Mouse (Mus musculus) subcutaneous adipose tissue, adult 2 months (tissue): Measurements from ENCODE around the gene Sema7a. TPM values are rescaled to one million over a fixed set of nuclear protein-coding genes. Genes with fewer than 3 reads are reported as not detected.

ENCODE experiments used
- polyA plus RNA-seq: library from polyadenylated mRNA; depleted of rRNA; stranded (reverse); fragments of >200 nt; gene quantifications from 2 replicates; pipeline ENCODE4 v1.2.3, GENCODE M21; 2012; ENCODE audit warnings: low replicate concordance; rRNA removed

Sema7a gene
- polyA plus RNA-seq: 31.7 and 49.2 TPM in 2 replicates

DNA sequence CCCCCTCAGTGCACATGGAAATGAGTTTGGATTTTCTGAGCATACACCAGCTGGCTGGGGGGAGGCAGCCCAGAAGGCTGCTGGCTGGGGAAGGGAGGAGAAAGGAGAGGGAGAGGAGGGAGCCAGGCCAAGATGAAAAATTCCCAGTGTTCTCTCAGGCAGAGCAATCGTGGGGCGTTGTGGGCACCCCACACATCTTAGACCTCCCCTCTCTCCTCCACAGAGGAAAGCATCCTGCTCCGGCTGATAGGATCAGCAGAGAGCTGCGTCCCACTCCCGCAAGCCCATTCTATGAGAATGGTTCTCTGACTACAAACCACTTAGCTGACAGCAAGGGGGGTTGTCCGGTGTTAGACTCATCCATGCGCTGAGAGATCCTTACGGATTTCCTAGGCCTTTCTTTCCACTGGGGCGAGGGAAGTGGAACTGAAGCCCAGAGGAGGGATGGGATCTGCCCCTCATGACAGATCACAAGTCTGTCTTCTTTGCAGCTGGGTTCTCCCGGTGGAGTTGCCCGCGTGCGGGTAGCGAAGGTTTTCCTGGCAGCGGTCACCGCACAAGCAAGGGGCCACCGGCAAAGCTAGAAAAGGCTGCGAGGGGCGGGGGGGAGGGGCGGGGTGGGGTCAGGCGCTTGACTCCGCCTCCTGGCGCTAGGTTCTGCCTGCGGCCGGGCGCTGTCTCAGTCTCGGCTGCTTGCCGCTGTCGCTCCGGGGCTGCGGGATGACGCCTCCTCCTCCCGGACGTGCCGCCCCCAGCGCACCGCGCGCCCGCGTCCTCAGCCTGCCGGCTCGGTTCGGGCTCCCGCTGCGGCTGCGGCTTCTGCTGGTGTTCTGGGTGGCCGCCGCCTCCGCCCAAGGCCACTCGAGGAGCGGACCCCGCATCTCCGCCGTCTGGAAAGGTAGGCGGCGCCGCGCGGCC lies at the start of gene Sema7a:
Gene Sema7a (plus strand): TSS at position 682 of the 918 bp plus-strand sequence.

DNA sequence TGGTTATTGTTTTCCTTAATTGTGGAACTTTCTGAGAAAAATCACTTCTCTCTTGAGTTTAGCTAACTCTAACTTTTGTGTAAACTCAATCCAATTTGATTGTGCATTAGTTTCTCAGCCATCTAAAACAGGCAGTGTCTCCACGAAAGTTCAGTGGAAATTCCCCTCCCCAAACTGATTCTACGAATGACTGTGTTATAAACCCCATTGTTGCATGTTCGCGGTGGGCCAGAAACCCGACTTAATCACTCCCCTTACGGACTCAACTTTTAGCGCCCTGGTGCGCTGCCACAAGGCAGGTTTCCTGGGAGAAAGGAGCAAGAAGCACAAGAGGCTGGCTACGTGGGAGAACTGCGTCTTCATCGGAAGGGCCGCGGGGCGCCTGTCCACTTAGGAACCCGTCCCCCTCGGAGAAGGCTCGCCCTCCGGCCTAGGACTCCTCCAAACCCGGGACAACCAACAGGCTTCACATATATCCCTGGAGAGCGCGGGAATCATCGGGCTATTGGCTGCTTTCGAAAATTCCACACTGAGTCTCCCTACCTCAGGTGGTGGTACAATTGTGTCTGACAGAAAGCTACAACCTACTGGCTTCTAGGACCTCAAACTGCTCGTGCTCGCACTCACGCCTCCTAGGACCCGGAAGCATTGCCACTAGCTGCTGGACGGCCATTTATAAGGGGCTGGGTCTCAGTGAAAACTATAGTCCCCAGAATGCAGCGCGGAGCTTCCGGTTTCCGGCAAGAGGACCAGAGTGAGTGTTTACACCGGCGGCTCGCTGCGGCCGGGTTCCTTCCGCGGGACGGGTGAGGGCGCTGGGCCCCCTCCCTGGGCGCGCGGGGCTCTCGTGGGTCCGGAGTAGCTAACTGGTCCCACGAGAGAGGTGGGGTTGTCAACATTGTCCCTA lies 29.4 kb upstream of the Sema7a start, which contains the start of gene Ubl7:
Gene Ubl7 (plus strand): TSS at position 726 of the 907 bp plus-strand sequence.

DNA sequence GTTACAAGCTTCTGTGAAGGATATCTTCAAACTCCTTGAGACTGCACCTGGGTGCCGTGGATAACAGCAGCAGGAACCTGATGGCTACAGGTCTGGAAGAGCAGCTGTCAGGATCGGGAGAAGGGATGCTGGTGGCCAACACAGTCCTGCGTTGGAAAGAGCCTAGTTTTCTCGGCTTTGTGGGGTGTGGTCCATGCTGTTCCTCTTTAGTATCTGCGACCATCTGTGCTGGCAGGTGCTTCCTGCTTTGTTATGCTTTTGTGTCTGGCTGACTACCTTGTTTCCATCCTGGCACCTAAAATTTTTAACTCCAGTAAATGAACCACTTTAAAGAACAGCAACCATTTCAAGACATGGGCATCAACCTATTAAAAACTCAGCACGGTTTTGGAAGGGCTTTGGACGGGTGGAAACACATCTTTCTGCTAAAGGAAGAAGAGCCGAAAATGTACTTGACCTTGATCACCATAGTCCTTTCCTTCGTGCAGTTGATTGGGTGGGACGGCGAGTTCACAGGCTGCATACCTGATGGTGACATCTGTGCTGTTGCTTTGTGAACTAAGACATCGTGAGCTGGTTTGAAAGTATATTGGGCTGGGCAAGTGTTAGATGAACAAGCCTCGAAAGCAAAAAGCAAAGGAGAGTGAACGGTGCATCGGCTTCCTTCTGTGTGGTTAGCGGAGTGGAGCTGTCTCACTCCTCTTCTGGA lies 66.0 kb downstream of the Sema7a start, which contains the start of gene Cyp11a1:
Gene Cyp11a1 (plus strand): TSS at position 659 of the 709 bp plus-strand sequence.

Other genes starting within 250 kb of the Sema7a start
- 10.7 and 15.8 TPM in 2 replicates for gene Edc3, start 231.6 kb upstream of the Sema7a start, polyA plus RNA-seq
- 92.5 and 124 TPM in 2 replicates for gene Clk3, start 174.3 kb upstream of the Sema7a start, polyA plus RNA-seq
- 5.8 and 8.3 TPM in 2 replicates for gene Arid3b, start 103.3 kb upstream of the Sema7a start, polyA plus RNA-seq
- gene Ubl7, start 29.1 kb upstream of the Sema7a start, polyA plus RNA-seq: 126 and 150 TPM in 2 replicates
- 0.14 and 0.49 TPM in 2 replicates for gene Cyp11a1, start 66.3 kb downstream of the Sema7a start, polyA plus RNA-seq
- gene Stra6, start 123.7 kb downstream of the Sema7a start, polyA plus RNA-seq: 0.06 and 110 TPM in 2 replicates
- gene Ccdc33, start 178.7 kb downstream of the Sema7a start, polyA plus RNA-seq: 1.1 TPM in 1 of 2 replicates, not detected in the other